In genomic region chr4:46115308-46115707, GRCm38 (mm10) we compare ENCODE assay signal across 18 mouse cellular contexts. TPM values are rescaled to one million over a fixed set of nuclear protein-coding genes. Genes with fewer than 3 reads are reported as not detected.
DNase-seq lines count a peak whose midpoint lies in the region; ATAC-seq and TF ChIP-seq lines count a peak whose summit lies in the region.
"Had no signal": no experiment of that assay in that cellular context is flagged by ENCODE, and none has a peak within 500 bp of the region (broad histone marks: within the 10 kb centered on the region; RNA-seq: fewer than 3 reads in every experiment).

No protein-coding gene starts in this region.

- H3K36me3 ChIP-seq in hindbrain, postnatal 0 days (ENCODE audit: insufficient read depth, low read length), result peaks cover 45% of the 10 kb centered on the region
- H3K36me3 ChIP-seq in hindbrain, embryonic 10.5 days, result peaks cover 75% of the 10 kb centered on the region
- peaks cover 37% of the 10 kb centered on the region for H3K36me3 ChIP-seq in stomach, postnatal 0 days (ENCODE audit: control insufficient read depth, insufficient read depth, low read length)

- TF ChIP-seq CTCF in hindbrain, postnatal 0 days (IDR thresholded peaks at IDR 0.05; ENCODE audit: low read depth), result peak; percentile 15; the same call in 1 of the 2 replicates
- TF ChIP-seq CTCF in left cerebral cortex, adult 2 months (IDR thresholded peaks at IDR 0.05), result peak; percentile 25
- peak; percentile 29 for TF ChIP-seq CTCF in stomach, postnatal 0 days (IDR thresholded peaks at IDR 0.05; ENCODE audit: low read depth)

- no peak for TF ChIP-seq EP300 in stomach, postnatal 0 days (optimal IDR thresholded peaks at IDR 0.05)

- H3K27ac ChIP-seq in hindbrain, postnatal 0 days, result no peak overlapping the region
- no peak overlapping the region for H3K27ac ChIP-seq in hindbrain, embryonic 10.5 days
- H3K27ac ChIP-seq in left cerebral cortex, adult 2 months, result no peak overlapping the region
- no peak overlapping the region for H3K27ac ChIP-seq in stomach, postnatal 0 days (replicated peaks)
- H3K27ac ChIP-seq: embryonic facial prominence, embryonic 12.5 days; forebrain, embryonic 12.5 days; heart, embryonic 13.5 days; hindbrain, embryonic 12.5 days had no signal

- 63% methylated on average over 1 of the region's 1 CpGs for WGBS in hindbrain, postnatal 0 days
- 89% methylated on average over 1 of the region's 1 CpGs for WGBS in hindbrain, embryonic 10.5 days
- 63% methylated on average over 1 of the region's 1 CpGs for WGBS in stomach, postnatal 0 days

- ATAC-seq in hindbrain, postnatal 0 days, result no peak
- ATAC-seq in stomach, postnatal 0 days (ENCODE audit: low FRiP score, low TSS enrichment), result no peak
- ATAC-seq: forebrain, embryonic 16.5 days; hindbrain, embryonic 16.5 days had no signal

- H3K4me1 ChIP-seq in hindbrain, postnatal 0 days (ENCODE audit: insufficient read depth, low read length), result no peaks in the 10 kb centered on the region
- H3K4me1 ChIP-seq in hindbrain, embryonic 10.5 days (replicated peaks), result no peaks in the 10 kb centered on the region
- no peaks in the 10 kb centered on the region for H3K4me1 ChIP-seq in stomach, postnatal 0 days (replicated peaks; ENCODE audit: control insufficient read depth, insufficient read depth)
- H3K4me1 ChIP-seq: embryonic facial prominence, embryonic 12.5 days; forebrain, embryonic 12.5 days; hindbrain, embryonic 12.5 days had no signal

- H3K27me3 ChIP-seq in hindbrain, postnatal 0 days (ENCODE audit: insufficient read depth, low read length), result no peaks in the 10 kb centered on the region
- no peaks in the 10 kb centered on the region for H3K27me3 ChIP-seq in hindbrain, embryonic 10.5 days (ENCODE audit: insufficient read depth, poor library complexity, severe bottlenecking)
- H3K27me3 ChIP-seq in stomach, postnatal 0 days (ENCODE audit: control insufficient read depth, insufficient read depth, low read length), result no peaks in the 10 kb centered on the region
- H3K27me3 ChIP-seq: CH12.LX; embryonic facial prominence, embryonic 12.5 days; forebrain, embryonic 12.5 days; heart, embryonic 13.5 days; hindbrain, embryonic 12.5 days had no signal

- H3K9me3 ChIP-seq in hindbrain, postnatal 0 days (ENCODE audit: low read length), result no peaks in the 10 kb centered on the region
- no peaks in the 10 kb centered on the region for H3K9me3 ChIP-seq in hindbrain, embryonic 10.5 days
- H3K9me3 ChIP-seq in stomach, postnatal 0 days (ENCODE audit: control insufficient read depth, low read length), result no peaks in the 10 kb centered on the region
- H3K9me3 ChIP-seq: embryonic facial prominence, embryonic 12.5 days; forebrain, embryonic 12.5 days; heart, embryonic 13.5 days; hindbrain, embryonic 12.5 days had no signal

- no peak overlapping the region for H3K4me3 ChIP-seq in hindbrain, postnatal 0 days (ENCODE audit: low read length)
- no peak overlapping the region for H3K4me3 ChIP-seq in hindbrain, embryonic 10.5 days
- no peak overlapping the region for H3K4me3 ChIP-seq in left cerebral cortex, adult 2 months
- no peak overlapping the region for H3K4me3 ChIP-seq in stomach, postnatal 0 days (ENCODE audit: low read depth, low read length)
- H3K4me3 ChIP-seq: embryonic facial prominence, embryonic 12.5 days; forebrain, embryonic 12.5 days; heart, embryonic 13.5 days; hindbrain, embryonic 12.5 days had no signal

- DNase-seq in hindbrain, postnatal 0 days (ENCODE audit: low spot score), result no peak
- no peak for DNase-seq in hindbrain, embryonic 10.5 days (ENCODE audit: low spot score)
- DNase-seq in left cerebral cortex, adult 2 months (ENCODE audit: extremely low spot score in 1 of 2, low spot score in 2 of 2), result no peak
- no peak for DNase-seq in left cerebral cortex, adult 18-20 months (ENCODE audit: low spot score in 2 of 2)
- peak; percentile 47 for DNase-seq in MN1 (ENCODE audit: low spot score)
- no peak for DNase-seq in stomach, postnatal 0 days (ENCODE audit: low spot score)
- DNase-seq: adrenal gland, adult 8-10 months; cerebellum, adult 11-12 months; cerebellum, adult 9-10 months; gastrocnemius, postnatal 14 days; heart, postnatal 36 days had no signal

- no peak overlapping the region for H3K4me2 ChIP-seq in hindbrain, postnatal 0 days (ENCODE audit: low read depth, low read length)
- H3K4me2 ChIP-seq in stomach, postnatal 0 days (replicated peaks; ENCODE audit: low read depth), result no peak overlapping the region
- H3K4me2 ChIP-seq: embryonic facial prominence, embryonic 12.5 days; forebrain, embryonic 12.5 days; heart, embryonic 13.5 days; hindbrain, embryonic 12.5 days had no signal

- no peak overlapping the region for H3K9ac ChIP-seq in hindbrain, postnatal 0 days (replicated peaks; ENCODE audit: low read length)
- H3K9ac ChIP-seq in stomach, postnatal 0 days (ENCODE audit: low read length), result no peak overlapping the region
- H3K9ac ChIP-seq: embryonic facial prominence, embryonic 12.5 days; forebrain, embryonic 12.5 days; heart, embryonic 13.5 days; hindbrain, embryonic 12.5 days had no signal

- intact Hi-C loops in left cerebral cortex, adult 2 months (cut with DNase I), result no loop called here

RNA-seq across cellular contexts. Expression of gene Ncbp1, which starts 23.1 kb away (rescaled TPM):
- total RNA-seq in hindbrain, postnatal 0 days (2014; rRNA removed), result 34.8 and 35.3 TPM in 2 replicates
- 44.7 and 46.2 TPM in 2 replicates for polyA plus RNA-seq in hindbrain, postnatal 0 days (2015; fragmentation: Nextera tagmentation; extraction: Ambion mirVana)
- 108 and 123 TPM in 2 replicates for polyA plus RNA-seq in hindbrain, embryonic 10.5 days (2016; fragmentation: Nextera tagmentation; extraction: Ambion mirVana)
- 10 to 100 TPM; 47.4 to 49.5 TPM for total RNA-seq in left cerebral cortex, adult 2 months (2021)
- total RNA-seq in left cerebral cortex, adult 18-20 months (2021), result 10 to 100 TPM; 43.2 to 50.0 TPM
- polyA plus RNA-seq in stomach, postnatal 0 days (2015; fragmentation: Nextera tagmentation; extraction: Ambion mirVana), result 27.0 and 27.8 TPM in 2 replicates

RNA-seq across cellular contexts. Expression of gene Tstd2, which starts 23.2 kb away (rescaled TPM):
- total RNA-seq in hindbrain, postnatal 0 days (2014; rRNA removed), result 20.2 and 25.5 TPM in 2 replicates
- 18.5 and 22.4 TPM in 2 replicates for polyA plus RNA-seq in hindbrain, postnatal 0 days (2015; fragmentation: Nextera tagmentation; extraction: Ambion mirVana)
- polyA plus RNA-seq in hindbrain, embryonic 10.5 days (2016; fragmentation: Nextera tagmentation; extraction: Ambion mirVana), result 57.2 and 64.0 TPM in 2 replicates
- total RNA-seq in left cerebral cortex, adult 2 months (2021), result 10 to 100 TPM; 17.8 to 18.6 TPM
- total RNA-seq in left cerebral cortex, adult 18-20 months (2021), result 10 to 100 TPM; 14.5 to 18.5 TPM
- polyA plus RNA-seq in stomach, postnatal 0 days (2015; fragmentation: Nextera tagmentation; extraction: Ambion mirVana), result 14.5 and 17.2 TPM in 2 replicates
